Comparison of ENCODE assay signal across 8 mouse cellular contexts in genomic region chr8:70234080-70234780, GRCm38 (mm10). TPM values are rescaled to one million over a fixed set of nuclear protein-coding genes. Genes with fewer than 3 reads are reported as not detected.
DNase-seq lines count a peak whose midpoint lies in the region; ATAC-seq lines count a peak whose summit lies in the region.

Gene Sugp2 (plus strand): TSS chr8:70234226.
Gene Armc6 (minus strand): TSS chr8:70234466.

- no peaks in the 10 kb centered on the region for H3K27me3 ChIP-seq in hindbrain, embryonic 12.5 days

- peak within 1 kb of the TSS; percentile 88 for H3K9ac ChIP-seq in hindbrain, embryonic 12.5 days

- under 1% methylated on average over 66 of the region's 67 CpGs for WGBS in hindbrain, embryonic 12.5 days

- H3K4me2 ChIP-seq in hindbrain, embryonic 12.5 days (replicated peaks) = peak within 1 kb of the TSS; percentile 84

- peaks cover 25% of the 10 kb centered on the region for H3K4me1 ChIP-seq in hindbrain, embryonic 12.5 days

- peaks cover 51% of the 10 kb centered on the region for H3K36me3 ChIP-seq in hindbrain, embryonic 12.5 days

- DNase-seq in Muller cell, postnatal 12 days (ENCODE audit: inconsistent ontology term) = peak; percentile 97
- DNase-seq in cerebellum, adult 9-11 months = peak; percentile 97
- DNase-seq in frontal cortex, postnatal 10 days (ENCODE audit: low spot score in 2 of 2) = peak; percentile 90 to 94
- DNase-seq in layer of hippocampus, postnatal 14 days (ENCODE audit: low spot score in 2 of 2) = peak; percentile 97 to 98
- peak; percentile 96 for DNase-seq in lung, postnatal 14 days
- DNase-seq in retina, adult 2 months (ENCODE audit: low read depth, low spot score) = peak; percentile 92
- DNase-seq in thymus, postnatal 36 days = peak; percentile 94 to 97

- peak within 1 kb of the TSS; percentile 88 for H3K4me3 ChIP-seq in hindbrain, embryonic 12.5 days

- H3K27ac ChIP-seq in hindbrain, embryonic 12.5 days = peak within 1 kb of the TSS; percentile 92

- peak; percentile 96 for ATAC-seq in hindbrain, embryonic 12.5 days (ENCODE audit: low FRiP score)

- H3K9me3 ChIP-seq in hindbrain, embryonic 12.5 days (replicated peaks) = no peaks in the 10 kb centered on the region

RNA-seq across cellular contexts. Expression of gene Sugp2, which starts in this region (rescaled TPM):
- polyA plus RNA-seq in hindbrain, embryonic 12.5 days (2016; fragmentation: Nextera tagmentation; extraction: Ambion mirVana) = 72.0 and 75.8 TPM in 2 replicates
- 100 to 1,000 TPM; 124 TPM for total RNA-seq in layer of hippocampus, postnatal 14 days (2021)

RNA-seq across cellular contexts. Expression of gene Armc6, which starts in this region (rescaled TPM):
- 48.4 and 49.2 TPM in 2 replicates for polyA plus RNA-seq in hindbrain, embryonic 12.5 days (2016; fragmentation: Nextera tagmentation; extraction: Ambion mirVana)
- 10 to 100 TPM; 60.1 to 67.4 TPM for total RNA-seq in layer of hippocampus, postnatal 14 days (2021)

Comparison
In these comparisons a context has a peak if more than half of its experiments do, and no peak if none do; other contexts are left out.
1. Peak in every context shown above with its lines: DNase-seq, ATAC-seq, H3K4me3 ChIP-seq and H3K27ac ChIP-seq.